Mouse (Mus musculus) urinary bladder, postnatal 25 days (tissue): ENCODE results near the gene Prg2.

Experiments
- DNase-seq: peaks from one replicate; pipeline ENCODE4 v3.0.0; 2022; ENCODE audit warnings: low spot score

The Prg2 gene

DNA sequence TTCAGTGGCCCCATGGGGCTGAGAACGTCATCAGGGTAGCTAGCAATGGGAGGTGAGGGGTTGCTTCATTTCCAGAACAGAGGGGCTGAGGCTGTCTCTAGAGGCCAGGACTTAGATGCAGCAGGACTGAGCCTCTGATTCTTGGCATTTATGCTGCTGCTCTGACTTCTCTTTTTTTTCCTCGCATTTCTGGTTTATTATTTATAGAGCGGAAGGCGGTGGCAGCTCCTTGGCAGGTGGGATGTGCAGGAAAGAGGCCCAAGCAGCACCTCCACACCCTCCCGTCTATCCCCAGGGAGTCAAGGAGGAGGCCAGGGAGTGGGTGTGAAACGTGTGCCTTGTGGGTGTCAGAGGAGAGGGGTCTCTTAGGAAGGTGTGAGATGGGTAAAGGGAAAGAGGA, 50.7 kb downstream of the Prg2 start:
- no peak for DNase-seq

- no peak for DNase-seq
These were observed 52.9 kb downstream of the Prg2 start for GRCm38 (mm10) chr2:85033121-85033520.
